Mouse (Mus musculus): ENCODE results near the gene Hsp90ab1.

Hsp90ab1 gene

DNA sequence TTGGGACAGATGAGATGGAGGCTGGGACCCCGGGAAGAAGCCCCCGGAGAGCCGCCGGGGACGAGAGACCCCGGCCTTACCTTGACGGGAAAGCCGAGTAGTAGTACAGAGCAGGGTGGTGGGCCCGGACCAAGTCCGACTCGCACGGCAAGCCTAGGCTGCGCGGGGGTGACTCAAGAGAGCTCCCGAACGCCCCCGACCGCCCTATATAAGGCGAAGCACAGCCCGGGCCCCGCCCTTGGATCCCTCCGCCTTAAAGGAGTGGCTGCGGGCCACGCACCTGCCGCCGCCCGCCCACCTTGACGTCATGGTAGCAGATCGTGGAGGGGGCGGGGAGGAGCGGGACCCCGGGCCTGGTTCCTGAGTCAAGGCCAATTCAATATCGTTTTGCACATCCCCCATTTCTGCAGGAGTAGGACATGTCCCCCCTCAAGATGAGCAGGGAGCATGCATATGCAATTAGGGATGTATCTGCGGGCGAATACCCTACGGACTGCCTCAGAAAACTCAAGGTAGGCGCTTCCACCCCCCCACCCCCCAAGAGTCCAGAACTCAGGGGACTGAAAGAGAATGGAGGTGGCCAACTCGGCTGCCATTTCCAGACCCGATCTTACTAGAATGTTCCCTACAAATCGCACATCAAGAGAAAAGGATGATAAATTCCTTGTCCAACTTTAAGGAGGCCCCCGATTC lies at the start of gene Hsp90ab1:
Gene Hsp90ab1 (minus strand): TSS at position 185 of the 693 bp plus-strand sequence.
- in situ Hi-C loops (cut with MboI, MseI): no loop called here

DNA sequence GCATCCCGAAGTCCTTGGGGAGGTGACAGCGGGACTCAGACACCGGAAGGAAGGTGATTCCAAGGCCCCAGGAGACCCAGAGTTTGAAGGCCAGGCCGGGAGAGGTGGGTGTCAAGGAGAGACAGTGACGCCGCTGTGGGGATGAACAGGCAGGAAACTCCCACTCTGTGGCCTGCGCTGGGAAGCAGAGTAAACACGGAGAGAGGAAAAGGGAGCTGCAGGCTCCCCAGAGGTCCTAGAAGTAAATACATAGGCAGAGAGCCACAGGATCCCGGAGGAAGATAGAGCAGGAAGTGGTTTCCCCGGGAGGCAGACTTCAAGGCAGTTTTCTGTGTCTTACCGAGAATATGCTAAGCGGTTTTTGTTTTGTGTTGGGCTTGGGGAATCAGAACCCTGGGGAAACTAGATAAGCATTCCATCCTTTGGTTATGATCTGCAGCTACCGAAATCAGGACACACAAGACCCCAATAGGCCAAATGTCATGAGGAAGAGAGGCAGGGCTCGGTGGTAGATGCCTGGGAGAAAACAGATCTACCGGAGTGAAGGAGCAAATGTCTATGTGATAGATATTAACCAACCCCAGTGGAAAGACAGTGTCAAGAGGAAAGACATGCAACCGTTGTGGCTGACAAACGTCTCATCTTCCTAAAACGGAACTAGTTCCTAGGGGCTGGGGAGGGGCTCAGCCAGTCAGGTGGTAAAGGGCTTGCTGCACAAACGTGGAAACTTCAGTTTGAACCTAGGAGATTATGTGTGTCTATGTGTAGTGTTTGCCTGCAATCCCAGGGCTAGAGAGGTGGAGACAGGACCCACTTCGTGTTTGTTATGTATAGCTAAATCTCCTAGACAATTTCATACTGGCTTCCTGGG lies 46.5 kb upstream of the Hsp90ab1 start:
- in situ Hi-C loops (cut with MboI, MseI): loop anchor here (25.0 kb wide), 1 partner anchor 1918 kb away; no protein-coding TSS in a partner anchor

DNA sequence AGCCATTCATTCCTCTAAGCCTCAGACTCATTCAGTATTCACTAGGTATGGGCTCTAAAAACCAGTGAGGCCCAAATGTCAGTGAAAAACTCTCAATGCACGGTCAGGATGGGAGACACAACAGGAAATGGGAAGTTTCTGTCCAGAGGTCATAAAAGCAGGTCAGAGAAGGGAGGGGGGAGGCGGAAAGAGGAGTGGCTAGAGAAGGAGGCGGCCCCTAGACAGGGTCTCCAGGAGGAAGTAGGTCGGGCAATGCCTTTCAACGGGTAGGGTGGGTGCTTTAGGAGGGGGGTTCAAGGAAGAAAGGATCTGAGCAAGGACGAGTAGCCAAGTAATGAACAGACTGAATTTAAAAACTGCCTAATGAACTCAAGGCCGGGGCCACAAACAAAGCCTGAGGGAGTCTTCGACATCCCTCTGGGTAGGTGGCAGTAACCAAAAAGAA lies 45.9 kb upstream of the Hsp90ab1 start:
- in situ Hi-C loops (cut with MboI, MseI): loop anchor here (25.0 kb wide), 1 partner anchor 1918 kb away; no protein-coding TSS in a partner anchor

DNA sequence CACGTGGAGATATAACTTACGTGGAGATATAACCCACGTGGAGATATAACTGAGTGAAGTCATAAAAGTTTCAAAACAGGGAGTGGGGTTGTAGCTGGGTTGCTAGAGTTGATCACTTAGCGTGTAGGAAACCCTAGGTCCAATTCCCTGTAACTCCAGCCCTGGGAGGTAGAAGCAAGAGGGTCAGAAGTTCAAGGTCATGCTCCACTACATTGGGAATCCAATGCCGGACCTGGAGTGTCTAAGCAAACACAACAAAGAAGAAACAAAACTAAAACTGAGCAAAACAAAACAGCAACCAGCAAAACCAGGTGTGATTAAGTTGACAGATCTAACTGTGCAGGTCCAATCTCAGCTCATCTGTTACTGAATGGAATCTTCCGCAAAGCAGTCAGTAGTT lies 44.6 kb upstream of the Hsp90ab1 start:
- in situ Hi-C loops (cut with MboI, MseI): loop anchor here (25.0 kb wide), 1 partner anchor 1920 kb away; no protein-coding TSS in a partner anchor

DNA sequence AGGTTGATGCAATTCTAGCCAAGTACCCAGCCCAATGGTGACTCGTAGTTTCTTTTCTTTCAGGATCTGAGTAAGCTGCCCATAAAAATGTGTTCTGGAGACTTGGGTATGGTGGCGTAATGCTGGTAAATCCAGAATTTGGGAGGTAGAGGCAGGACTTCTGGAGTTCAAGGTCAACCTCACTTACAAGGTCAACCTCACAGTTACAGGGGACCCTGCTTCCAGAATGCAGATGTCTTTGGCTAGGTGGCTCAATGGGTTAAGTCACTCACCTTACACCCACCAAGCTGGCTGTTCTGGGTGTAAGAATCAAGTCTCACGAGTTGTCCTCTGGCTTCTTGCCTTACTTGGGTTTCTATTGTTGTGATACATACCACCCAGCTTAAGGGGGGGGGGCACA lies 43.6 kb upstream of the Hsp90ab1 start:
- in situ Hi-C loops (cut with MboI, MseI): loop anchor here (25.0 kb wide), 1 partner anchor 1921 kb away; no protein-coding TSS in a partner anchor

DNA sequence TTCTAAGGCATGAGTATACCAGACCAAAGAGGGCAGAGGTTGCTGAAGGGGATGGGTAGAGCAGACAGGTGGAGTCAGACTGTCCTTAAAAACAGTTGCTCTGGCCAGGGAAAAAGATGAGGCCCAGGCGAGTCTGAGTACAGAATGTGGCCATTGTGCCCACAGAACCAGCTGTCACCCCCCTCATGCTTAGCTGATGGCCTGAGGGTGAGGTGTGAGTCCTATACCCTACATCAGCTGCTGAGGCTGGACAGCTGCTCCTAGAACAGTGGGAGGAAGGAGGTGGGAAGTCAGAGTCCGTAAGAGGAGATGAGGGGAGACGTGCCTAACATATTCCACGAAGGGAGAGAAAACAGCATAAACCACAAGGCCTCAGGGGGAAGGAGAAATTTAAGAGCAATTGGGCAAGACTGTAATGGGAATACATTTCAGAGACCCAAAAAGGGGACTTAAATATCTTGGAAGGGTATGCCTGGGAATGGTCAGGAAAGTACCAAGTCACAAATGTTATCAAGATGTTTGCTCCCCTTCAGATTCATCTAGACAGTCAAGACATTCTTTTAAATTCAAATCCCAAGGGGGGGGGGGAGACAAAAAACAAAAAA lies 43.1 kb upstream of the Hsp90ab1 start:
- in situ Hi-C loops (cut with MboI, MseI): loop anchor here (25.0 kb wide), 1 partner anchor 1921 kb away; no protein-coding TSS in a partner anchor

DNA sequence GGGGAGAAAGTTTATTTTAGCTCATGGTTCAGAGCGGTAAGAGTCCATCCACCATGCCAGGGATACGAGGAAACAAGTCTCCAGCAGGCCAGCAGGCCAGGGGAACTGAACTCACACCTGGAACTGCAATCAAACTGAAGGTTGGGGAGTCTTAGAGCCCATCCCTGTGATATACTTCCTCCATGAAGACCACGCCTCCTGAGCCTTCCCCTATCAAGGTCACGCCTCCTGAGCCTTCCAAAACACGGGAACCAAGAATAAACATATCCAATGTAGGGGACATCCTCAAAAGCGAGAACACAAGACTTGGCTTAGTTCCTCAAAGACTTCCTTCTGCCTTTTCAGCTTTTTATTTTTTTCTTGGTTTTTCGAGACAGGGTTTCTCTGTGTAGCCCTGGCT lies 39.9 kb upstream of the Hsp90ab1 start:
- in situ Hi-C loops (cut with MboI, MseI): loop anchor here (25.0 kb wide), 1 partner anchor 1924 kb away; no protein-coding TSS in a partner anchor

DNA sequence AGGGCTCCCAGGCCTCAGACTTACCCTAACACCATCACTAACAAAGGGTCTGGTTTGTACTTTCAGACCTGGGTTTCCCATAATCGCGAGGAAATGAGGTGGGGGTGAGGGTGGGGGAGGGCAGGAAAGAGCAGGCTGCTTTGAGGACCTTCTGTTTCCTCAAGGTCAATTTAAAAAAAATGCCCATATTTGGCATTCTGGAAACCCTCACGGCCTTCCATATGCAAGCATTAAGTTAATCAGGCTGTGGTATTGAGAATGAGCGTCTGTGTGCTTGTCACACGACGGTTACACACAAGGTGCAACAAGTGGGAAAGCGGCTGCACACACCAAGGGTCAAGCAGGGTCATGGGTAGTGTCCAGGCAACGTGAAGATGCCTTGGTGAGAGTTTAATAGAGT lies 38.9 kb upstream of the Hsp90ab1 start:
- in situ Hi-C loops (cut with MboI, MseI): loop anchor here (25.0 kb wide), 1 partner anchor 1925 kb away; no protein-coding TSS in a partner anchor

DNA sequence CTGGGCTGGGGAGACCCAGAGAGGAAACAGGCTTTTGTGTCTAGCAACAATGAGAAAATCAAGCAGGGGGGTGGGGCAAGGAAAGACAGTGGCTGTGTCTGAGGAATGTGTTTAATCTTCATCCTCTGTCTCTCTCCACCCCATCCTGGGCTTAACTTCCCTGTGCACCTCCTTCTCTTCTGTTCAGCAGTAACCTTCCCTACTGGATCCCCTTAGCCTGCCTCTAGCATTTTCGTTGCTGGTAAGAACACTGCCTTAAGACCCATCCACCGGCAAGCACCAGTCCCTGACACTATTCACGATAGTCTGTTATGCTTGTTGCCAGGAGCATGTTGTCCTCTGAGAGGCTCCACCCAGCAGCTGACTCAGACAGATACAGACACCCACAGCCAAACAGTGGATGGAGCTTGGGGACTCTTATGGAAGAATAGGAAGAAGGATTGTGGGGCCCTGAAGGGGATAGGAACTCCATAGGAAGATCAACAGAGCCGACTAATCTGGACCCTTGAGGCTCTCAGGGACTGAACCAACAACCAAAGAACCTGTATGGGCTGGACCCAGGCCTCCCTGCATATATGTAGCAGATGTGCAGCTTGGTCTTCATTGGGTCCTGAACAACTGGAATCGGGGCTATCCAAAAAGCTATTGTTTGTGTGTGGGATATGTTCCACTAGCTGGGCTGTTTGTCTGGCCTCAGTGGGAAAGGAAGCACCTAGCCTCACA lies 37.2 kb upstream of the Hsp90ab1 start:
- in situ Hi-C loops (cut with MboI, MseI): loop anchor here (25.0 kb wide), 1 partner anchor 1927 kb away; no protein-coding TSS in a partner anchor

DNA sequence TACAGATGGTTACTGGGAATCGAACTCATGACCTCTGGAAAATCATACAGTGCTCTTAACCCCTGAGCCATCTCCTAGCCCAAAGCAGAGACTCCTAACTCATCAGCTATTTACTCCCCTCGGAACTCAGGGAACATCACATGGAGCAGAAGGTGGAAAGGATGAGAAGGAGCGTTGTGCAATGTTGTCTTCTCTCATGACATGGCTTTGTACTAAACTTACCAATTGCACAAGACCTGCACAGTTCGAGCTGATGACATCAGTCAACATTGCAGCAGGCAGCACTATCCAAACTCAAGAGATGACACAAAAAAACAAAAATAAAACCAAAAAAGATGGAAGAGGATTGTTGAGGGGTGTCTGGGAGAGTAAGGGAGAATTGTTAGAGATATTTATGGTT lies 35.3 kb upstream of the Hsp90ab1 start:
- in situ Hi-C loops (cut with MboI, MseI): loop anchor here (25.0 kb wide), 1 partner anchor 1929 kb away; no protein-coding TSS in a partner anchor

DNA sequence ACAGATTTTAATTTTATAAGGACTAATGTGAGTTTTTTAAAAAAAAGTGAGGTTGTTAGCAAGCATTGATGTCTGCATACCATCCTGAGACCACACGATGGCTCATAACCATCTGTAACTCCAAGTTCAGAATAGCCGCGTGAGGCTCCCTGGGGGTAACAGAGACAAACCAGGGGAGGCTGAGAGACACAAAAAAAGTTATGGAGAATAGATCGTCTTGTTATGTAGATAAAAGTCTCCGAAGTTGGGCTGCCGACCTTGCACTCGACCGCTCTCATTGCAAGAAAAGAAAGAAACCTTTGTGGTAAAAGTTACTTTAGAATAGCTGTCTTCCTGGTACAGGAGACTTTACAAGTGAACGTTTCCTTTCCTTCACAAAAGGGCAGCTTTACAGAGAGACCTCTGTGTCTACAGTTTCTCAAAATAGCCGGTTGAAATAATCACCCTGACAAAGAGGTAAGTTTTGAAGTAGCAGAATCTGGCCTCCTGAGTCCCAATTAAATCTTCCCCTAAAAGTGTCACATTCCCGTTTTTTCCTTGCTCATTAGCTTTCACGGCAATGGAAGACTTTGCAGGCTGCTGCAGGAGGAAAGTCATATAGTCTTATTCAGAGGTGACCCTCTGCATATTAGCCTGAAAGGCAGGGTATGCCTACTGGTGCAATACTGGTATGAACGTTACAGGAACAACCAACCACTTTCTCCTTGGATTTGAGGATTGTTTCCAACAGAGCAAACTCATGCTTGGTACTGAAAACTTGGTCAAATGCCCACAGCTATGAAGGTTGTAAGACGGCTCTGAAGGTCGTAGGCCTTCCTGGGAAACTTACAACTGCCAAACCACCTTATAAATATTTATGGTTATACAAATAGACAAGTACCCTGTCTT lies 34.2 kb upstream of the Hsp90ab1 start:
- in situ Hi-C loops (cut with MboI, MseI): loop anchor here (25.0 kb wide), 1 partner anchor 1930 kb away; no protein-coding TSS in a partner anchor

DNA sequence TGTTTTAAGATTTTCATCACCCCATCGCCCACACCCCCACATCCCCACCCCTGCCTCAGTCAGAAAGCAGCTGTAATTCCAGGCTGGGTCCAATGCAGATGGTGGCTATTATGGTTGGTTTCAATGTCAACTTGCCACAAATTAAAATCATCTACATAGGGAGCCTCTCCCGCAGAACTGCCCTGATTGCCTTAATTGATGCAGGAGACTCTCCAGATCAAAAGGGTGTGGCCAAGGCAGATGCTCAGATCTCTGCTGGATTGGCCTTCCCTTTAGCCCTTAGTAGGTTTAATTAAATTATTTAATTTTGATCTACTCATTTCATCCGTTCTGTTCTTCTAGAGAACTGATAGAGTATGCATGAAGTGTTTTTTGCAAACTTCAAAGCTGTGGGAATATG lies 29.9 kb upstream of the Hsp90ab1 start:
- in situ Hi-C loops (cut with MboI, MseI): loop anchor here (25.0 kb wide), 1 partner anchor 1934 kb away; no protein-coding TSS in a partner anchor

DNA sequence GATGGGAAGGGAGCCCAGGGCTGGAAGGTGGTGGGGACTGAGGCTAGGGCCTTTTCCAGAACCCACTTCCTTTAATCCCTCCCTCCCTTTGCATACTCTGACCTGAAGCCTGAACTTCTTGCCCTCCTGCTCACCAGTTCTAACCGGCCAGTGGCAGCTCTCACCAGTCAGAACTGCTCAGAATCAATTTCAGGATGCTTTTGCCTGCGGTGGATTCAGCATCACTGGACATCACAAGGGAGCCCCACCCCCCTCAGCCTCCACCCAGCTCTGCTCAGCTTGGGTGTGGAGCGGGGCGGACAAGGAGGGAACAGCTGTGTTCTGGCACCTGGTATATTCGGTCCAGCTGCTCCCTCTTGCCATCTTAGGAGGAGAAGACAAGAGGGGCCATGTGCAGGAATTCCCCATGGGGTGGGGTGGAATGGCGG lies 28.8 kb upstream of the Hsp90ab1 start, which contains the start of gene Mymx:
Gene Mymx (minus strand): TSS at position 226 of the 428 bp plus-strand sequence.
- in situ Hi-C loops (cut with MboI, MseI): loop anchor here (25.0 kb wide), 1 partner anchor 1935 kb away; no protein-coding TSS in a partner anchor

DNA sequence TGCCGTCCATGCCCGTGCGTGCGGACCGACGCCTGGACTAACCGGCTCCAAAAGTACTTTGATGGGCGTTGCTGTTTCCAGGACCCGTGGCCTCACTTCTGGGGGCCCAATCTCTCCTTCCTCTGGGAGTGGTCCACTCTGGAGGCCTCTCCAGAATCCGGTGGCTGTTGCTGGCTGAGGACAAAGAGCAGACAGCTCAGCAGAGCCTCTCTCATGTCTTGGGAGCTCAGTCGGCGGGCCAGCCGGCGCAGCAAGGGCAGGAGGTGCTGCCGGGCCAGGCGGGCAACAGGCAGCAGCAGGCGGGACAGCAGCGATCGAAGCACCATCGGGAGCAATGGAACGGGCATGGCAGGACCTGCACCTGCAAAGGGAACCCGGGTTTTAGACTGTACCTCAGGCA lies 28.3 kb upstream of the Hsp90ab1 start:
- in situ Hi-C loops (cut with MboI, MseI): loop anchor here (25.0 kb wide), 1 partner anchor 1936 kb away; no protein-coding TSS in a partner anchor

DNA sequence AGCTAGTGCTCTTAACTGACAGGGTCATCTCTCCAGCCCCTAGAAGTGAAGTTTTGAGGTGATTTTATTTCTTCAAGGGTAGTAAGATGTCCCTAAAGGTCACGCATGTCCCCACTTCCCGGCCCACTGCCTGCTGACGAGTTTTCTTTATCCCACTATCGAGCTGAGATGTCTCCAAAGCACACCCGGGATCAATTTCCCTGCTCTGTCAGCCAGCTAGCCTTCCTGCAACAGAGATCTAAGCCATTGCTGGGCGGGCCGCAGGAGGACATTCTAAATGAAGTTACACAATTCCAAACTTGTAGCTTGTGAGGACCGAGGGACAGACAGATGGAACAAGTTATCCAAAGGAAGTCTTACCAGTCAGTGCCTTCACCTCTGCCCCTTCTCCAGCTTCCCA lies 27.2 kb upstream of the Hsp90ab1 start:
- in situ Hi-C loops (cut with MboI, MseI): loop anchor here (25.0 kb wide), 1 partner anchor 1937 kb away; no protein-coding TSS in a partner anchor

DNA sequence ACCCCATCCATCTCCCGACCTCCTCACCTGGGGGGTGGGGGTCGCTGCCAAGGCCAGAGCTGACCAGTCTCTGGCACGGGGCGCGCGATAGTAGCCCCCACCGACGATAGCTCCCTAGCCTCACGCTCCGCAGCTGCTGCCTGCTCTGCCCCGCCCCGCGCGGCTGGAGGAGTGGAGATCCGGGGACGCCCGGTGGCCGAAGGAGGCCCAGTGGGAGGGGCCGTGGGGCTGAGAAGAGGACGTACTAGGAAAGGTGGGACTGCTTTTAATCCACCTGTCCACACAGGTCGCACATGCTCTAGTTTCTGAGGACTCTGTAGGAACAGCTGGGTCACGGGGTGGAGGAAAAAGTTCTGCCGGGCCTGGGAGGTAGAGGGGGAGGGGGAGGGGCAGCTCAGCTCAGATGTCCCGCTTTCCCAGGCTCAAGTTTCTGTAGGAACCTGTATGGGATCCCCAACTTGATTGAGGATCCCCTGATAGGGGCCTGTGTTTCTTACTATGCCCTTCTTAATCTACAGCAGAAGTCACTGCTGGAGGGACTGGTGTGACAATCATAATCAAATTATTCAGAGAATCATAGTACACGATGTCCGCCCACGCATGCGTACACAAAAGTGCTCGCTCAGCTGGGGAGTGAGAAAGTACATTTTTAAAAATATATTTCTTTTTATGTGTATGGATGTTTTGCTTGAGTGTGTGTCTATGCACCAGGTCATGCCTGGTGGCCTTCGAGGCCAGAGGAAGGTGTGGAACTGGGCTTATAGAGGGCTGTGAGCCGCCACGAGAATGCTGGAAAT lies 26.6 kb upstream of the Hsp90ab1 start, which contains the start of gene Slc29a1:
Gene Slc29a1 (minus strand): TSS at position 161 of the 797 bp plus-strand sequence.
- in situ Hi-C loops (cut with MboI, MseI): loop anchor here (25.0 kb wide), 1 partner anchor 1938 kb away; no protein-coding TSS in a partner anchor

DNA sequence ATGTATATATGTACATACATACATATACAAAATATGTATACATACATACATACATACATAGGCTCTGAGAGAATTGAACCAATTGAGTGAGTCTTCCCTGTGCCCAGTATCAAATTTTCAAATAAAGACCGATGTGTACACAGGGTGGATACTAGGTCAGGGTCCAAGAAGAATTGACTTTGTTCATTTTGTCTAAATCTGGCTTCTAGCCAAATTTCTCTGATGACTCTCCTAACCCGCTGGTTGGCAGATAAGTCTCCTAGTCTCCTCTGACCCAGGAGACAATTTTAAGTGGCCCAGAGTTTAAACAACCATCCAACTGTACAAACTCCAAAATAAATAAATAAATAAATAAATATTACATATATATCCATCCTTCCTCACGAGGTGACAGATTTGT lies 25.8 kb upstream of the Hsp90ab1 start:
- in situ Hi-C loops (cut with MboI, MseI): no loop called here

DNA sequence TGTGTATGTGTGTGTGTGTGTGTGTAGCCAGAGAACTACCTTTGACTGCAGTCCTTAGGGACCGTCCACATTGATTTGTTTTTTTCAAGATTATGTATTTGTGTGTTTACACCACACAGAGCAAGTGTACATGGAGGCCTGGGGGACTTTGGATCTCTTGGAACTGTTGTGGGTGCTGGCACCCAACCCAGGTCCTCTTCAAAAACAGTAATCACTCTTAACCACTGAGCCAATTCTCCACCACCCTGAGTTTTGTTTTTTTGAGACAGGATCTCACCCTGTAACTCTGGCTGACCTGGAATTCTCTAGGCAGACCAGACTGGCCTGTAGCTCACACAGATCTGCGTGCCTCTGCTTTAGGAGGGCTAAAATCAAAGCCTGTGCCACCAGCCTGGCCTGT lies 25.3 kb upstream of the Hsp90ab1 start:
- in situ Hi-C loops (cut with MboI, MseI): no loop called here
